Mouse (Mus musculus) embryonic stem cell, embryonic (primary cell): ENCODE results near the gene Tmeff2.

Experiments
- CTCF ChIA-PET, 4 experiments: fragments of 300-600 bp in 2 of 4; fragments of 350-600 bp in 2 of 4; sonication (Branson Sonifier 250); formaldehyde crosslinking; loops; one replicate each; lab custom pipeline; 2022; ENCODE audit warnings: inconsistent platforms in 2 of 4; lab: Charles Lee
- POLR2A ChIA-PET, 4 experiments: fragments of 300-600 bp in 2 of 4; fragments of 350-600 bp in 2 of 4; sonication (Branson Sonifier 250); formaldehyde crosslinking; loops; one replicate each; lab custom pipeline; 2022; ENCODE audit warnings: antibody characterized with exemption in 4 of 4, inconsistent platforms in 1 of 4; lab: Charles Lee

The Tmeff2 gene

GRCm38 (mm10) chr1:50972509-50973436 lies 72.3 kb downstream of the Tmeff2 start:
- CTCF ChIA-PET: no interaction called here

GRCm38 (mm10) chr1:50979358-50980081 lies 79.1 kb downstream of the Tmeff2 start:
- POLR2A ChIA-PET: no interaction called here
- CTCF ChIA-PET: no interaction called here

More at GRCm38 (mm10) chr1:50972509-50973436, 72.3 kb downstream of the Tmeff2 start:
- POLR2A ChIA-PET: no interaction called here

DNA sequence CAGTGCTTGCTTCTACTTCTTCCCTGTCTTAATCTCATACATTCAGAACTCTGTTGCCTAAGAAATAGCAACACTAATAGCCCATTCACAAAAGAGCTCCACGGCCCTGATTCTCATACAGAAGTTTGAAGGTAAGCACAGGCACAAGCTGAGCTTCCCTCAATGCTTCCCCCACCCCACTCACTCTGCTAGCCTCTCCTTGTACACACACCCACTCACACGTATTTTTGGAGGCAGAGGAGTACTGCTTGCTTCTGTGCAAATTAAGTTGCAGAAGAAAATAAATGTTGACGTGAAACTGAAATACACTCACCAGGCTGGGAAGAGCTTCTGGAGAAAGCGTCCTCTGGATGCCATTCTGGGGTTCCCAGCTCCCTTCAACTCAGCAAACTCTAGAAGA lies 80.1 kb downstream of the Tmeff2 start:
- ChIA-PET POLR2A (no interaction called here), CTCF (no interaction called here)

- POLR2A ChIA-PET: no interaction called here
- CTCF ChIA-PET: no interaction called here
These were observed 80.8 kb downstream of the Tmeff2 start for GRCm38 (mm10) chr1:50981151-50981828.

DNA sequence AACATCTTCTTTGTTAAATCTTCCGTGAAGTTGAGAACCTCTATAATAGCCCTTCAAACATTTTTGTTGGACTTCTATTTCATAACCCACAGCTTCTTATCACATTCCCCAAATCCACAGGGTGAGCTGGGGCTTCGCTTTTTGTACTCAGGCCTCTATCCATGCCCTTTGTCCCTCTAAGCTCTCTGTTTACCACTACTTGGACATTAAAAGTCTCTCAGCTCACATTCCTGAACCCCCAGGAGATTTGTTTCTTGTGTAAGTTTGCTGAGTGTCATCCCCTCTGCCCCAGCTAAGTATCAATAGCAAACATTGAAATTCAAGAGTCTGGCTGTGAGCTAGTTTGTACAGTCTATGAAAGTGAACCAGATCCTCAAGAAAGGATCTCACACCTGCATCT lies 90.2 kb downstream of the Tmeff2 start:
- CTCF ChIA-PET: interaction anchor here in 2 of 4 experiments (0.6 kb wide), 2 partner anchors 344 kb away, joined by 3 to 11 read pairs; no protein-coding TSS in a partner anchor
- POLR2A ChIA-PET: no interaction called here

GRCm38 (mm10) chr1:50994505-50994904 lies 94.1 kb downstream of the Tmeff2 start:
- POLR2A ChIA-PET: interaction anchor here in 1 of 4 experiments (0.8 kb wide), 1 partner anchor 484 kb away, joined by 3 read pairs; the partner anchor contains the start of gene Nabp1
- CTCF ChIA-PET: no interaction called here

GRCm38 (mm10) chr1:50999793-51000192 lies 99.3 kb downstream of the Tmeff2 start:
- CTCF ChIA-PET: no interaction called here
- POLR2A ChIA-PET: interaction anchor here in 1 of 4 experiments (0.6 kb wide), 2 partner anchors 67 to 599 kb away, joined by 3 read pairs; no protein-coding TSS in a partner anchor

GRCm38 (mm10) chr1:51008344-51008743 lies 107.9 kb downstream of the Tmeff2 start:
- ChIA-PET POLR2A (no interaction called here), CTCF (no interaction called here)

DNA sequence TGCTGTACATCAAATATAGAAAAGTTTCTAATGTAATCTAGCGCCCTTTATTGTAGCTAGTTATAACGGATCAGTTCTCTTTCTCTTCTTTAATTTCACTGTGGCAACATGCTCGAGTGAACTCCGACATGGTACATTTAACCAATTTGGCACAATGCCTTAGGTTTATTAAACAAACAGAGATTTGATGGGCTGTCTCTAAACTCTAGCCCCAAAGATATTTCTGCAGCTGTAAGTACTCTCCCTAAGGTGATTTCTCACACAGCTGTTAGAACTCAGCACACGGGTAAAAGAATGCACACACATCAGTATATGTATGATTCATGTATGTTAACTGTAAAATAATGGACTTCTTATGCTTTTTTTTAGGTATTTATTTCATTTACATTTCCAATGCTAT lies 139.8 kb downstream of the Tmeff2 start:
- CTCF ChIA-PET: no interaction called here
- POLR2A ChIA-PET: no interaction called here

- ChIA-PET POLR2A (no interaction called here), CTCF (no interaction called here)
These were observed 144.4 kb downstream of the Tmeff2 start for GRCm38 (mm10) chr1:51044810-51045209.

GRCm38 (mm10) chr1:51064549-51064948 lies 164.1 kb downstream of the Tmeff2 start:
- POLR2A ChIA-PET: no interaction called here
- CTCF ChIA-PET: no interaction called here

DNA sequence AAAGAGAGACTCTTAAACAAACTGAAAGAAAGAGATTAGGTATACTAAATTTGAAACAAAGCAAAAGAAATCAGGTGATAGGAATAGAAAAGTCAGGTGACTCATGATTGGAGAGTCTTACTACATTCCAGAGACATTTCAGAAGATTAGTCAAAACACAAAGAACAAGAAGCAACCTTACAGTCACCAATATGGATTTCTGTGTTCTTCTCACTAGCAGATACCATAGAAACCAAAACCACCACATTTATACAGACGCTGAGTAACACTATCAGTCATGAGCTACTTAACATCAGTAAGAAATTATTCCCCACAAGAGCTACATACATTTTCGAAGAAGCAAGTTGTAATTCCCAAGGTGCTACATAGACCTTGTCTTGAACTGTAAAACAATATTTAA lies 165.2 kb downstream of the Tmeff2 start:
- POLR2A ChIA-PET: no interaction called here
- CTCF ChIA-PET: no interaction called here

- POLR2A ChIA-PET: no interaction called here
- CTCF ChIA-PET: no interaction called here
These were observed 168.4 kb downstream of the Tmeff2 start for GRCm38 (mm10) chr1:51068814-51069213.

DNA sequence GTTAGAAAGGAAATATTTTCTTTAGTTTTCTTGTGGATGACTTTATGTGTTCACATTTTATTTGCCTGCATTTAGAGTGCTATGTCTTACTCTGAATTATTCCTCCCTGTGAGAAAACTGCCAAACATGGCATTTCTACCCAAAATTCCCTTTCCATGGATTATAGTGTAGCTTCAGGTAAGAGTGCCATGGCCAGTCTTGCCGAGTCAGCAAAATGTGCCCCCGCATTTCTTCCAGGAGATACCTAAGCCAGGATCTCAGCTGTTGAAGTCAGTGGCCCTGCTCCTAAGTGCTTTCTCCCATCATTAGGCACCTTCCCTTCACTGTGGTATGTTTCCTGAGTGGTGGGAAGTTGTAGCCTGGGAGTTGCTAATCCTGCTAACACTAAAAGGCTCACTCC lies 168.8 kb downstream of the Tmeff2 start:
- POLR2A ChIA-PET: no interaction called here
- CTCF ChIA-PET: no interaction called here

GRCm38 (mm10) chr1:51074076-51074475 lies 173.6 kb downstream of the Tmeff2 start:
- ChIA-PET POLR2A (no interaction called here), CTCF (no interaction called here)

DNA sequence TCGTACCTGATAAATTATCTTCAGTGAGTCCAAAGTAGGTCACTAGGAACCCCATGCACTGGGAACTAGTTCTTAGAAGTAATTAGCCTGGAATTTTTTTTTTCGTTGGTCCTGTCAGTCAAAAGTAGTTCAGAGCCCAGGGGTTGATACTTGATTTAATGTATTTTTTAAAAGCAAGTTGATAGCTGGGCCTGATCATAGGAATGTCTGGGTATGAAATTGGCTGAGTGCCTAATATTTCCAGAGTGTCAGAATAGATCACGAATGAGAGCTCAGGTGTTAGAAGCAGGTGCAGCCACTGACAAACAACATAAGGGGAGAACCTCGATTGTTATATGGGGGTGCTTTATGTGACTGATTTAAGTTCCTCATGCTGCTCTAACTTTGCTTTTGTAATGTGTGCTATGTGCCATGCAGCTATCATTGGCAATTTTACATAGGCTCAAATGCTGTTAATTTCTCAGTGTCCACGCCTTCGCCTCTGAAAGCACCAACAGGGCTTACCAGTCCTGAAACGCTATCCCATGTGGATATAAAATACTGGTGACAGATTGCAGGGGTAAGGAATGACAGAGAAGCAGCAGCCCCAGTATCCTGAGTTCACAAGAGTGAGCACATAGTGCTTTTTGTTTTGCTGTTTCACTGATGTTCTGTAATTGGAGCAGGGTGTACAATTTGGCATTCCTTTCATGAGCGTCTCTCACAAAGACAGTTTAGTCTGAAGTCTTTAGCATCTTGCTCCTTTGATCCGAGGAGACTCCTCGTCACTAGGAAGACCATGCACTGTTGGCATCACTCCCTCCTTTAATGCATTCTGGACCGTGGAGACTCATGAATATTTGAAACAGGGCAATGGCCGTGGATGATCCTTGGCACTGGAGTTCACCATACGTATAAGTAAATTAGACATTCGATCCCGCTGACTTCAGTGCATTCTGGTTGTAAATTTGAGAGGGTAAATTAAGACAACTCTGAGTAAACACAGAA lies 175.6 kb downstream of the Tmeff2 start:
- ChIA-PET CTCF (interaction anchor here in 1 of 4 experiments (0.6 kb wide), 1 partner anchor 169 kb away, joined by 3 read pairs; no protein-coding TSS in a partner anchor), POLR2A (no interaction called here)

DNA sequence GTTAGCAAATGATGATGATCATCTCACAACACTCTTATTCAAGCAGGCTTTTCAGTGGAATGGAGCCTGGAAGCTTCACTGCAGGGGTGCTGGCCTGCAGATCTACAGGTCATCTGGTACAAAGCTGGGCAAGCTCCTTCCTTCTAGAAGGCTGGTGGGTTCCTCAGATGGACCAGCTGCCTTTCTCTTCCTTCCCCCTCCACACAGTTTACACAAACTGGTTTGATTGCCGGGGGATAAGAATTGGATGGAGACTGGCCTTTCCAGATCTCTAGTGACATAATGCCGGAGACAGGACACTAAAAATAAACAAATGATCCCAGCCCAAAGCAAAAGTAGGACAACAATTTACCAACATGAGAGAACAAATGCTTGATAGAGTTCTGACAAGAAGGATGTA lies 188.5 kb downstream of the Tmeff2 start:
- ChIA-PET POLR2A (no interaction called here), CTCF (no interaction called here)

GRCm38 (mm10) chr1:51089803-51090202 lies 189.4 kb downstream of the Tmeff2 start:
- CTCF ChIA-PET: no interaction called here
- POLR2A ChIA-PET: no interaction called here
